Mouse (Mus musculus): ENCODE data around the gene Olah.
"Not testable (repeated sequence)": the region's sequence is repeated elsewhere in the genome, so short reads cannot be mapped to it uniquely, and the experiment has no call there.

The Olah gene

GRCm38 (mm10) chr2:3397110-3397509 lies at the start of gene Olah:
TSS of gene Olah (minus strand) at chr2:3397210.
- DNase-seq (ENCODE audit: low read depth): not testable (repeated sequence)

- DNase-seq (ENCODE audit: low read depth): no peak
Observed at GRCm38 (mm10) chr2:3445984-3446383, 49.0 kb upstream of the Olah start.

DNA sequence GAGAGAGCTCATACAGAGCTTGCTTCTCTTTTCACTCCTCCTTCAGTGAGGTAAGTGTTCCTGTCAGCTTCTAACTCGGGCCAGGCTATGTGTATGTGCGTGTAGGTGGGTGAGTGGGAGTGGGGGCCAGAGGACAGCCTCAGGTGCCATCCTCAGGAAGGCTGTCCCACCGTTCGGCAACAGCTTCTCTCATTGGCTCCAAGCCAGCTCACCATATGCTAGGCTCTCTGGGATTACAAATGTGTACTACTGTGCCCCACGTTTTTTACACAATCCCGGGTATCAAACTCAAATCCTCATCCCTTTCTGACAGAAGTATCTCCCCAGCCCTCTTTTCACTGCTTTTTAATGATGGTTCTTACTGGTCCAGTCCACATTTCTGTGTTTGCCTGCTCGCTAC lies 47.2 kb upstream of the Olah start:
- no peak for DNase-seq (ENCODE audit: low read depth)

GRCm38 (mm10) chr2:3437956-3438355 lies 40.9 kb upstream of the Olah start:
- no peak for DNase-seq (ENCODE audit: low read depth)

DNA sequence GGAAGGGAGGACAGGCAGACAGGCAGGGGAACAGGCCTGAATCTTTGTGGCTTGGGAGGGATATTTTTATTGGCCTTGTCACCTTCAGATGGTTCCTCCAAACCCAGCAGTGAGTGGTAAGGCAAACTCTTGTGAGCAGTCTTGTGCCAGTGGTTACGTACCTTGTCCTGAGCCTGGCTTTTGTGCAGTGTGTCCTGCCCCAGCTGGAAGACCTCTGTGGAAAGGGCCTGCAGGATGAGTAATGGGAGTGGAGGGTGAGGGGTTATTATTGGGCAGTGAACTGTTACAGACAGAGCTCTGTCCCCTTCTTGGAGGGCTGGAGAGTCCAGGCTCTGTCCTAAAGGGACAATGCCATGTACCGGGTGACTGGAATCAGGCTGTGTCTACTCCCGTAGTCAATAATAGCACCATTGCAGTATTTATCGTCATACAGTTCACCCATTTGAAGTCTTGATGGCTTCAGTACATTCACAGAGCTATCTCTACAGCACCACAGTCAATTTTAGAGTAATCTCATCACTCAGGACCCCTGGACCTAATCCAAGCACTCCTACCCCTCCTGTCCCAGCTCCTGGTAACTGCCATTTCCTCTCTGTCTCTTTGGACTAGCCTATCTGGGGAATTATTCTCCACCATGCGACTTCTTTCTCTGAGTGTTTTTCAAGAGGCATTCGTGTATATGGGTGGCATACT lies 38.5 kb upstream of the Olah start:
- DNase-seq (ENCODE audit: low read depth): no peak

GRCm38 (mm10) chr2:3430956-3431355 lies 33.9 kb upstream of the Olah start:
- DNase-seq (ENCODE audit: low read depth): no peak

DNA sequence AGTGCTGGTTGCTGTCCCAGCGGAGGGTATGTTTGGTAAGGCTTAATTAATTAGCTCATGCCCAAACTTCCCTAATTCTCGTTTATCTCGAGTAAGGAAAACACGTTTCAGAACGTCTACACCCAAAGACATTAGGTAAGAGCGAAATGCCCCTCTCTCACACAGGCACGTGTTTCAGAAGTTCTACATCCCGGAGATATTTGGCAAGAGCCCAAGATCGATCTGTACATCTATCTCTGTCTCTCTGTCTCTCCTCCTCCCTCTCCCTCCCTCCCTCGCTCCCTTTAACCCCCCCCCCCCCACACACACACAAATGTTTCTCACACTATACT lies 27.5 kb upstream of the Olah start:
- DNase-seq (ENCODE audit: low read depth): no peak

- peak; percentile 94 for DNase-seq (ENCODE audit: low read depth)
Observed at GRCm38 (mm10) chr2:3423841-3424578, 27.0 kb upstream of the Olah start, which contains the start of gene Dclre1c. TSS of gene Dclre1c (plus strand) at chr2:3424131.

DNA sequence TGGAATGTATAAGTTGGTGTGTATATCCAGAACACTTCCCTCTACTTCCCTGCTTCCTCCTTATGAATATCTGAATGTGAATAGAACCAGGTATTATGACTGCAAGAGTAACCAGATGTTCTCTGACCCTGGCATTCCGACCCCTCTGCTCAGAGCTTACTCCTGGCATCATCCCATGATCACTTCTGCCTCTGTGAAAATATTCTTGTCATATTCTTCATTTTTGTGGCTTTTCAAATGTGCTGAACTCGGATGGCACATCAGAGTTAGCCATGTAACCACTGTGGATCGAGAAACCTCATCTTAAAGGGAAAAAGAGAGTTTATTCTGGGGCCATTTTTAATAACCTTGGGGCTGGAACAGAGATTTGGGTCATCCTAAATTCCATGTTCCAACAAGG lies 25.5 kb upstream of the Olah start, which contains the start of gene Meig1:
Meig1 (minus strand) TSS at position 101 of the 400 bp plus-strand sequence.
- DNase-seq (ENCODE audit: low read depth): no peak

GRCm38 (mm10) chr2:3420157-3420556 lies 23.1 kb upstream of the Olah start:
- DNase-seq (ENCODE audit: low read depth): no peak

GRCm38 (mm10) chr2:3418883-3419431 lies 21.9 kb upstream of the Olah start:
- DNase-seq (ENCODE audit: low read depth): peak; percentile 95

DNA sequence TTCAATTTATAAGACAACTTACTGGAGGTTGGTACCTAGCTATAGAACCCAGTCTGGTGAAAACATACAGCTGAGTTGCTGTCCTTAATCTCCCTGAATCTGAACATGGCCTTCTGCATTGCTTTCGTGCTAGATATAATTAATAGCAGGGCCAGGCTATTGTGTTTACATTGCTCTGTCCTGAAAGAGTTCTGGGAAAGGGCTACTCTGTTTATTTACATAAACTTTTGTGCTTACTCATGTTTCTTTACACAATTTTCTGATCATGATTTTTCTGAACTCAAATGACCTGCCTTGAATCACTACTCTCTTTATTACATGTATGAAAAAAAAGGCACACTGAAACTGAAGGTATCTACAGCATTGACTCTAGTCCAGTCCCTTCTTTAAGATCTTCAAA lies 18.7 kb upstream of the Olah start:
- no peak for DNase-seq (ENCODE audit: low read depth)

DNA sequence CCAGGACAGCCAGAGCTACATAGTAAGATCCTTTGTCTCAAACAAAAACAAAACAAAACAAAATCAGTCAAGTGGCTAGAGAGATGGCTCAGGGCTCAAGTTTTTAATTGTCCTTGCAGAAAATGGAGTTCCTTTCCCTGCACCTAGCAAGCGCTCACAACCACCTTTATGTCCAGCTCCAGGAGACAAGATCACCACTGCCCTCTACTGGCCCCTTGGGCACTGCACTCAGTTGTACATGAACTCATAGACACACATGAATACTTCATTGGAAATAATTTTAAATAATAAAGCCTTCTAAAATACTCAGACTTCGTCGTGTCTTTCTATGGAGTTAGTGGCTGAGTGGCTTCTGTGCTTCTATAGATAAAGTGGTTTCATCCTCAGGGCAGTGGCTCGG lies 17.2 kb upstream of the Olah start:
- peak; percentile 60 for DNase-seq (ENCODE audit: low read depth)

GRCm38 (mm10) chr2:3407756-3408155 lies 10.7 kb upstream of the Olah start:
- no peak for DNase-seq (ENCODE audit: low read depth)

DNA sequence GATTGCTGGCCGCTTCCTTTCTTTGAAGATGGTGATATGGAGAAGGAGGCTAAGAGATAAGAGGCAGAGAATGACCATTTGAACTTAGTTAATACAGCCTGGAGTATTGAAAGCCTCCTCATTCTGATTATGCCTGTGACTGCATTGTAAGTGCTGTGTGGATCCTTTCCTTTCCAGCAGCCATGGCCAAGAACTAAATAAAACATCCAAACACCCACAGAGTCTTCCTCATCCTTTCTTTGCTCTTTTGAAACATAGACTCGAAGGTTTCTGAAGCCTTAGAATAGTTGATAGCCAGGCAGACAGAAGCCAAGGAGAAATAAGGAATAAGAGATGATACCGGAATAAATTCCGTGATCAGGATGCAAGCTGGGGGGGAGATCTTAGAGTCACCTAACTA lies 9.0 kb upstream of the Olah start:
- no peak for DNase-seq (ENCODE audit: low read depth)

DNA sequence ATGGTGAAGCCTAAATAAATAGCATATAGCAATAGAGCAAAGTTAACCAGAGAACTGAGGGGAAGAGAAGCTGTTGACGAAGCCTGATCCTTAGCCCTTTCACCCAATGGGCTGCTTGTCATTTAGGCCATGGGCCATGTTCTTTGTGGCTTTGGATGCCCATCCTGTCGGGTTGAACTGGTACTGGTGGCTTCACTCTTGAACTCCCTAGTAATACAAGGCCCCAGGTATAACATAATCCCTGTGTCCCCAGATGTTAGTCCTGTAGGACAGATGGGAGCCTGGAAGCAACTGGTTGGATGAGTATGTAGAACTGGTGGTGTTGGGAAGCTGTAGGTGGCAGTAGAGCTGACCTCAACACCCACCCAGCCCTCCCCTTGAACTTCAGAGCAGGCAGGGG lies 5.1 kb downstream of the Olah start:
- DNase-seq (ENCODE audit: low read depth): no peak

- DNase-seq (ENCODE audit: low read depth): no peak
Observed at GRCm38 (mm10) chr2:3387105-3387860, 9.7 kb downstream of the Olah start.

- DNase-seq (ENCODE audit: low read depth): no peak
Observed at GRCm38 (mm10) chr2:3365127-3365526, 31.9 kb downstream of the Olah start.

DNA sequence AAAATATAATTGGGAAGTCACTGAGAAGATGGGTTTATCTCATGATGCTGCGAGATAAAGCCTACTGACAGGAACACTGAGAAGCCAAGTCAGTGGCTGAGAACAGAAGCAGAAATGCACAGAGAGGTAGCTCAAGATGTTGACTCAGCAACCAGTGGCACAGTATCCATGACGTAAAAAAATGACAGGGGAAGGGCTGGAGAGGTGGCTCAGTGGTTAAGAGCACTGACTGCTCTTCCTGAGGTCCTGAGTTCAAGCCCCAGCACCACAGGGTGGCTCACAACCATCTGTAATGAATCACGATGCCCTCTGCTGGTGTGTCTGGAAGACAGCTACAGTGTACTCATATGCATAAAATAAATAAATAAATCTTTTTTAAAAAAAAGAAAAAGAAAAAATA lies 35.9 kb downstream of the Olah start:
- DNase-seq (ENCODE audit: low read depth): no peak

- no peak for DNase-seq (ENCODE audit: low read depth)
Observed at GRCm38 (mm10) chr2:3357887-3358286, 39.1 kb downstream of the Olah start.

DNA sequence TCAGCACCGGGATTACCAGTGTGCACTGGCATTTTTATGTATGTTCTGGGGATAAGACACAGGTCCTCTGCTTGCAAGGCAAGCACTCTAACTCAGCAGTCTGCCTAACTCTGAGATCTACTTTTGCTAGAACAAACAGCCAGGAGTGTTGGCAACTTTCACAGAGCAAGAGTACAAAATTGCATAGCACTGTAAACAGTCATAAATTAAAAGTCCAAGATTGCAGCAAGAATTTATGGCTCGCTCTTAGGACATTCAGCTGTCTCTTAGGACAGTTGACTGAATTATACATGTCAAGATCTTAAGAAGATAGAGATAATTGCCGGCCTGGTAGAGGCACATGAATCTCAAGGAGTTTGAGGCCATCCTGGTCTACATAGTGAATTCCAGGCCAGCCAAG lies 40.7 kb downstream of the Olah start:
- no peak for DNase-seq (ENCODE audit: low read depth)

- DNase-seq (ENCODE audit: low read depth): no peak
Observed at GRCm38 (mm10) chr2:3355793-3356192, 41.2 kb downstream of the Olah start.

- DNase-seq (ENCODE audit: low read depth): no peak
Observed at GRCm38 (mm10) chr2:3353160-3353559, 43.9 kb downstream of the Olah start.
